Mouse (Mus musculus): ENCODE results near the gene Eda. TPM values are rescaled to one million over a fixed set of nuclear protein-coding genes. Genes with fewer than 3 reads are reported as not detected.

Gene Eda
- polyA plus RNA-seq (2015; fragmentation: Nextera tagmentation; extraction: Ambion mirVana): 2.0 and 2.2 TPM in 2 replicates

- no peaks in the 10 kb centered on the region for H3K4me1 ChIP-seq (ENCODE audit: control insufficient read depth, insufficient read depth, low read length)
- 22% methylated on average over 29 of the region's 49 CpGs for WGBS
- H3K27me3 ChIP-seq (ENCODE audit: control insufficient read depth, insufficient read depth, low read depth, low read length): peaks cover 3% of the 10 kb centered on the region; the same call in 1 of the 2 replicates
- H3K9ac ChIP-seq (ENCODE audit: low read depth, low read length): peak within 1 kb of the TSS; percentile 58
- peak; percentile 98 for ATAC-seq
- H3K36me3 ChIP-seq (ENCODE audit: control insufficient read depth, insufficient read depth, low read length): no peaks in the 10 kb centered on the region
- no peaks in the 10 kb centered on the region for H3K9me3 ChIP-seq (replicated peaks; ENCODE audit: control insufficient read depth, low read length, poor library complexity, severe bottlenecking)
- peak within 1 kb of the TSS; percentile 58 for H3K4me3 ChIP-seq (ENCODE audit: low read depth, low read length)
- H3K27ac ChIP-seq (ENCODE audit: low read length): no peak within 1 kb of the TSS
- H3K4me2 ChIP-seq (ENCODE audit: low read length): peak within 1 kb of the TSS; percentile 65
These were observed at the start of gene Eda for GRCm38 (mm10) chrX:99975250-99975984. TSS of gene Eda (plus strand) at chrX:99975606.

- no peak overlapping the region for H3K27ac ChIP-seq (ENCODE audit: low read length)
- WGBS: 76% methylated on average over 4 of the region's 4 CpGs
- no peak for ATAC-seq
These were observed 14.4 kb upstream of the Eda start for GRCm38 (mm10) chrX:99961002-99961401.

GRCm38 (mm10) chrX:99970111-99970510 is 5.3 kb upstream of the Eda start:
- H3K27ac ChIP-seq (ENCODE audit: low read length): no peak overlapping the region
- ATAC-seq: no peak
- no peak overlapping the region for H3K9ac ChIP-seq (ENCODE audit: low read depth, low read length)
- 93% methylated on average over 1 of the region's 1 CpGs for WGBS
- no peaks in the 10 kb centered on the region for H3K4me1 ChIP-seq (ENCODE audit: control insufficient read depth, insufficient read depth, low read length)
- H3K9me3 ChIP-seq (replicated peaks; ENCODE audit: control insufficient read depth, low read length, poor library complexity, severe bottlenecking): no peaks in the 10 kb centered on the region
- no peaks in the 10 kb centered on the region for H3K36me3 ChIP-seq (ENCODE audit: control insufficient read depth, insufficient read depth, low read length)
- H3K4me3 ChIP-seq (ENCODE audit: low read depth, low read length): no peak overlapping the region
- no peak overlapping the region for H3K4me2 ChIP-seq (ENCODE audit: low read length)
- H3K27me3 ChIP-seq (ENCODE audit: control insufficient read depth, insufficient read depth, low read depth, low read length): peaks cover 3% of the 10 kb centered on the region; the same call in 1 of the 2 replicates

More at GRCm38 (mm10) chrX:99961002-99961401, 14.4 kb upstream of the Eda start:
- no peaks in the 10 kb centered on the region for H3K27me3 ChIP-seq (ENCODE audit: control insufficient read depth, insufficient read depth, low read depth, low read length)
- no peaks in the 10 kb centered on the region for H3K4me1 ChIP-seq (ENCODE audit: control insufficient read depth, insufficient read depth, low read length)
- no peak overlapping the region for H3K9ac ChIP-seq (ENCODE audit: low read depth, low read length)
- no peaks in the 10 kb centered on the region for H3K36me3 ChIP-seq (ENCODE audit: control insufficient read depth, insufficient read depth, low read length)
- no peaks in the 10 kb centered on the region for H3K9me3 ChIP-seq (replicated peaks; ENCODE audit: control insufficient read depth, low read length, poor library complexity, severe bottlenecking)
- no peak overlapping the region for H3K4me2 ChIP-seq (ENCODE audit: low read length)
- H3K4me3 ChIP-seq (ENCODE audit: low read depth, low read length): no peak overlapping the region

DNA sequence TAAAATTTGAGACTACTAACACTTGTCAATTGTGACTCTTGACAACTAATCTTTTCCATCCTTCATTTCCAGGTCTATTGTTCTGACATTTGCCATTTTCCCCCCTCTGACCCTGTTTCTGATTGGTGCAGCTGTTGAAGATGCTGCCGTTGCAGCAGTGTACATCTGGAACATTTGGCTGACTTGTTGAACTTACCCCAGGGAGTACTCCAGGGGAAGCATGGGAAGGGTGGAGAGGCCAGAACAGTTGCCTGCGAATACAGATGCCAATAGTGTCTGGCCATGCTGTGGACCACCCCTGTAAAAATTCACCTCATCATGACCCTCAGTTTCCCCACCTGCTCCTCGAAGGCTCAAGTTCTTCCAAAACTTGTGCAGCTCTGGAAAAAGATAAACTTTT is 1.0 kb upstream of the Eda start:
- Histone ChIP-seq H3K9ac (ENCODE audit: low read depth, low read length) (no peak overlapping the region), H3K36me3 (ENCODE audit: control insufficient read depth, insufficient read depth, low read length) (no peaks in the 10 kb centered on the region), H3K27me3 (ENCODE audit: control insufficient read depth, insufficient read depth, low read depth, low read length) (peaks cover 3% of the 10 kb centered on the region; the same call in 1 of the 2 replicates), H3K4me2 (ENCODE audit: low read length) (no peak overlapping the region), H3K9me3 (replicated peaks; ENCODE audit: control insufficient read depth, low read length, poor library complexity, severe bottlenecking) (no peaks in the 10 kb centered on the region), H3K4me1 (ENCODE audit: control insufficient read depth, insufficient read depth, low read length) (no peaks in the 10 kb centered on the region), H3K27ac (ENCODE audit: low read length) (no peak overlapping the region), H3K4me3 (ENCODE audit: low read depth, low read length) (no peak overlapping the region)
- WGBS: 55% methylated on average over 3 of the region's 3 CpGs
- no peak for ATAC-seq

DNA sequence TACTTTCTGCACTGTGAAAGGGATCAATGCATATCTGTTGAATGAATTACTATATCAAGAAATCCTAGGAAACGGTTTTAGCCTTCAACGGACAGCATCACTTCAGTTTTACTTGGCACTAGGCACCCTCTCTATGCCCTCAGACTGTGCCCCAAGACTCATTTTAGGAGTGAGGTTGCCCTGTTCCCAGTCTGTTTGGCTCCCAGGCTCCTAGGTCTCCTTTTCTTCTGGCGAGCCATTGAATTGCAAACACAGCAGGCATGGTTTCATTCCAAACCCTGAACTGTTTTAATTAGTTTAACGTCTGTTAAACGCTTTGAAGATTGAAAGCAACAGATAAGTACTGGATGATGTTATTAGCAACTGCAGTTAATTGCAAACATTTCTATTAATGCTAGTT is 603 bp upstream of the Eda start:
- Histone ChIP-seq H3K9me3 (replicated peaks; ENCODE audit: control insufficient read depth, low read length, poor library complexity, severe bottlenecking) (no peaks in the 10 kb centered on the region), H3K4me2 (ENCODE audit: low read length) (peak overlapping the region; percentile 65), H3K4me1 (ENCODE audit: control insufficient read depth, insufficient read depth, low read length) (no peaks in the 10 kb centered on the region), H3K36me3 (ENCODE audit: control insufficient read depth, insufficient read depth, low read length) (no peaks in the 10 kb centered on the region), H3K27ac (ENCODE audit: low read length) (no peak overlapping the region), H3K9ac (ENCODE audit: low read depth, low read length) (no peak overlapping the region; the same call in 1 of the 2 replicates), H3K27me3 (ENCODE audit: control insufficient read depth, insufficient read depth, low read depth, low read length) (peaks cover 3% of the 10 kb centered on the region; the same call in 1 of the 2 replicates), H3K4me3 (ENCODE audit: low read depth, low read length) (peak overlapping the region; percentile 58)
- peak; percentile 55 for ATAC-seq
- WGBS: 22% methylated on average over 5 of the region's 5 CpGs

- Histone ChIP-seq H3K4me2 (ENCODE audit: low read length) (peak overlapping the region; percentile 65), H3K9me3 (replicated peaks; ENCODE audit: control insufficient read depth, low read length, poor library complexity, severe bottlenecking) (no peaks in the 10 kb centered on the region), H3K36me3 (ENCODE audit: control insufficient read depth, insufficient read depth, low read length) (no peaks in the 10 kb centered on the region), H3K27me3 (ENCODE audit: control insufficient read depth, insufficient read depth, low read depth, low read length) (peaks cover 3% of the 10 kb centered on the region; the same call in 1 of the 2 replicates), H3K9ac (ENCODE audit: low read depth, low read length) (peak overlapping the region; percentile 58), H3K4me3 (ENCODE audit: low read depth, low read length) (peak overlapping the region; percentile 58), H3K4me1 (ENCODE audit: control insufficient read depth, insufficient read depth, low read length) (no peaks in the 10 kb centered on the region), H3K27ac (ENCODE audit: low read length) (no peak overlapping the region)
- peak; percentile 13 for ATAC-seq
- 19% methylated on average over 40 of the region's 48 CpGs for WGBS
These were observed 849 bp downstream of the Eda start for GRCm38 (mm10) chrX:99975985-99976924.

DNA sequence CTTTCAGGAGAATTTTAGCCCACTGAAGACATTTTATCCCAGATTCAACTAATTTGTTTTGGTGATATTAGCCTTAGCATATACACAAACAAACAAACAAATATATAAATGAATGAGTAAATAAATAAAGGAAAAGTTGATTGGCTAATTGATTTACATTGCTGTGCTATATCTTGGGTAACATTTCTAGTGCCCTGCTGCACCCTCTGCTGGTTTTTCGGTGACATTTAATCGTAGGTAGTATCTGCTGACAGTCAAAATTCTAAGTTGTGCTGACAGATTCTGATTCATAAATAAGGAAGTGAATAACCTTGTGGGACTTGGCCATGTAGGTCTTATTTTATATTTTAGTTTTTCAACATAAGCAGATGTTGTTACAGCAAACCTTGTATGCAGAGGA is 2.9 kb downstream of the Eda start:
- Histone ChIP-seq H3K9ac (ENCODE audit: low read depth, low read length) (no peak overlapping the region), H3K4me2 (ENCODE audit: low read length) (no peak overlapping the region)
- ATAC-seq: no peak

GRCm38 (mm10) chrX:99993434-99993833 is 18.0 kb downstream of the Eda start:
- Histone ChIP-seq H3K4me1 (ENCODE audit: control insufficient read depth, insufficient read depth, low read length) (no peaks in the 10 kb centered on the region), H3K9me3 (replicated peaks; ENCODE audit: control insufficient read depth, low read length, poor library complexity, severe bottlenecking) (no peaks in the 10 kb centered on the region), H3K36me3 (ENCODE audit: control insufficient read depth, insufficient read depth, low read length) (no peaks in the 10 kb centered on the region), H3K27ac (ENCODE audit: low read length) (no peak overlapping the region), H3K4me2 (ENCODE audit: low read length) (no peak overlapping the region), H3K4me3 (ENCODE audit: low read depth, low read length) (no peak overlapping the region), H3K27me3 (ENCODE audit: control insufficient read depth, insufficient read depth, low read depth, low read length) (no peaks in the 10 kb centered on the region), H3K9ac (ENCODE audit: low read depth, low read length) (no peak overlapping the region)
- ATAC-seq: no peak
- WGBS: 100% methylated on average over 1 of the region's 1 CpGs

More for the DNA sequence above, 2.9 kb downstream of the Eda start:
- no peak overlapping the region for H3K4me3 ChIP-seq (ENCODE audit: low read depth, low read length)
- H3K27ac ChIP-seq (ENCODE audit: low read length): no peak overlapping the region
- H3K4me1 ChIP-seq (ENCODE audit: control insufficient read depth, insufficient read depth, low read length): no peaks in the 10 kb centered on the region
- no peaks in the 10 kb centered on the region for H3K9me3 ChIP-seq (replicated peaks; ENCODE audit: control insufficient read depth, low read length, poor library complexity, severe bottlenecking)
- WGBS: 81% methylated on average over 2 of the region's 2 CpGs
- no peaks in the 10 kb centered on the region for H3K36me3 ChIP-seq (ENCODE audit: control insufficient read depth, insufficient read depth, low read length)
- H3K27me3 ChIP-seq (ENCODE audit: control insufficient read depth, insufficient read depth, low read depth, low read length): peaks cover 3% of the 10 kb centered on the region; the same call in 1 of the 2 replicates
